Mouse (Mus musculus) retina, postnatal 1 day (tissue): ENCODE data around the gene Hspb7.
A peak's percentile ranks its signal among the peaks of the same experiment; 100 is the strongest.

ENCODE experiments used
- DNase-seq: peaks from one replicate; pipeline ENCODE4 v3.0.0-alpha.2; 2012

Hspb7 gene

DNA sequence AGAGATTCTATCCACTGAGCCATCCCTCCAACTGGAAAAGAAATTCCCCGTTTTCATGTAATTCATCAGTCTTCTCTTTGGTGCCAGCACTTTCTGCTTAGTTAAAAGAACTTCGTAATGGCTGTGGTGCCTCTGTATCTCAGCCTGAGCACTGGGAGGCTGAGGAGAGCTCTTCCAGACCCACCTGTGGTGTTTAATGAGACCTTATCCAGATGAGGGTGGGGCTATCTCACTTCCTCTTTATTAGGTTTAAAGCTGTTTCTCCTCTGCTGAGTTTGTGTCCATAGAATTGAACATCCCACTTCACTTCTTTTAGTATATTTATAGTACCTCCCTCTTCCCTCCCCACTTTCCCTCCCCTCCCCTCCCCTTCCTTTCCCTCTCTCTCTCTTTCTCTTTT is 30.7 kb downstream of the Hspb7 start:
- no peak for DNase-seq

DNA sequence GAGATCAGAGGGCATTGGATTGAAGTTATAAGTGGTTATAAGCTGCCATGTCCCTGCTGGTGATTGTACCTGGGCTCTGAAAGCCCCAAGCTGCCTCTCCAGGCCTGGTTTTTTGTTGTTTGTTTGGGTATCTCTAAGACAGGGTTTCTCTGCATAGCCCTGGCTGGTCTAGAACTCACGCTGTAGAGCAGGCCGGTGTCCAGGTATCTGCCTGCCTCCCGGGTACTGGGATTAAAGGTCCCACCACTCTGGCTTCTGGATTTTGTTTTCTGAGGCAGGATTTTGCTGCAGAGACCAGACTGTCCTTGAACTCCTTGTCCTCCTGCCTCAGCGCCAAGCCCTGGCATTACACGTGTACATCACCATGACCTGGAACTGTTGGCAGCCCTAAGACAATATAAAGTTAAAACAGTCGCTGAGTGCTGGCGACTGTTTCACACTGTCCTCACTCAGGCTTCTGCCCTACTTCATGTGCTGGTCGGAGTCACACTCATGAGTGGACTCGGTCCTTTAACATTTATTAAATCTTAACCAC is 31.4 kb downstream of the Hspb7 start:
- DNase-seq, result no peak

DNA sequence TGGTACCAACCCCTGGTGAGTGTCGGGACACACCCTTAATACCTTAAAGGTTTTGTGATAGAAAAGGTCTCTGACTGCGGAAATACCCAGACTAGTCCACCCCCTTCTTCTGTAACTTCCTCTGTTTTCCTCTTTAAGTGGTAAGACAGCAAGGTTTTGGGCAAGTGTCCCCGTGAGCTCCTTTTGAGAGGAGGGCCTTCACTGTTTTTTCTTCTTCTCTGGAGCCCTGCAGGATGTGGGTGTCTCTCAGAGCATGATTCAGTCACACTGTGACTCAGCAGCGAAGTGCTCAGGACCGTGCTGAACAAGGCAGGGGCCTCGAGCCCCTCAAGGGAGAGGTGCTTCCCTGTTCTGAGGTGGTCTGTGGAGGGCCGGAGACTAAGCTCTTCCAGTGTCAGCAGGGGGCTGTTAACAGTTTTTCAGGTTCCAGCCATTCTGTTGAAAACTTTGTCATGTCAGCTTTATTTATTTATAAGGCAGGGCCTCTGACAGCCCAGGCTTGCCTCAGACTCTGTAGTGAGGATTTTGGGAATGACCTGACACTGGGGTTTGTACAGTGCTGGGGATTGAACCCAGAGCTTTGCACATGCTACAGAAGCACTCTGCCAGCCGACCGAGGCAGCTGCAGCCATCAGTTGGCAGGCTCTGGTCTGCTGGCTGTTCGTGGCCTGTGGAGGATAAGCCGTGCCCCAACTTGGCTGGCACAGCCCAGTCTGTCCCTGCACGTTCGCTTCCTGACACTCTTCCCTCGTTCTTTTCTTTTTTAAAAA is 34.2 kb downstream of the Hspb7 start:
- no peak for DNase-seq

DNA sequence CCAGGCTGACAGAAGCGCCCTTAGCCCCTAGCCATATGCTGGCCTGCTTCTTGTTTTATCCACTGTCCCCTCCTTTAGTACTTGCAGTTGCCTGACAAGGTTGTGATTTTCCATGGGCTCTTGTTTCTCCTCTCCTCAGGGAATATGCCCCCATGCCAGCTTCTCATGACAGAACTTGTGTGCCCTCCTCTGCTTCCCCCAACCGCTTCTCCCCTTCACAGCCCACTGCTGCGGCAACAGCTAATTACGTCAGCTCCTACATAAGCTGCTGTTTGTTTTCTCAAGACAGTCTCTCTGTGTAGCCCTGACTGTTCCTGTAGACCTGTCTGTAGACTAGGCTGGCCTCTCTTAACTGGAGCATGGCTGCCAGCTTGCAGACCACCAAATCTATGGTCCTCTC is 34.9 kb downstream of the Hspb7 start:
- no peak for DNase-seq

DNA sequence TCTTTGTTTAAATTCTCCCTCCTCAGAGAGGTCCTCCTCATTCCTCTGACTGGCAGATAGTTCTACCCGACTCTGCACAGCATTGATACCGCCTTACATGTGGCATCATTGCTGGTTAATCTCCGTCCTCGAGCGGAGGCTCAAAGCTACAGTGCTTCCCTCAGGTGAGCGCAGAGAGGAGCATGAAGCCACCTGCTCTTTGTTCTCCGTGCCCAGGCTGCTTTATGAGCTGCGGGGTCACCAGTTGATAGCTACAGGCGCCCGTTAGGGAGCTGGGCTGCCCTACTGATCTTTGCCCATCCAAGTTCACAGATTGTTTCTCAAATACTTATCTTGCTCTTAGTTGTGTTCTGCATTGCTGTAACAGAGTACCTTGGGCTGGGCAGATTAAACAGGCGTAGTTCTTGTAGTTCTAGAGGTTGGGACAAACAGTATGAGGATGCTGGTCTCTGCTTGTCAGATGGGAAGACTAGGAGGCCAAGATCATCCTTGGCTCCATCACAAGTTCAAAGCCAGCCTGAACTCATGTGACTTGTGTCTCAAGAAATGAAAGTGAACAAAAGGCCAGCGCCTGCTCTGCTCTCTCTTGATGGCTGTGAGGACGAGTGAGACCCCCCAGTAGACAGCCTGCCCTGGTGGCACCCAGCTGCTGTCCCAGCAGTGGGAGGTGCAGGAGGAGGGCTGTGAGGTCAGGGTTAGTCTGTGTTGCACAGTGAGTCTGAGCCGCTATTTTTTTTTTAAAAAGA is 35.8 kb downstream of the Hspb7 start:
- DNase-seq, result no peak

DNA sequence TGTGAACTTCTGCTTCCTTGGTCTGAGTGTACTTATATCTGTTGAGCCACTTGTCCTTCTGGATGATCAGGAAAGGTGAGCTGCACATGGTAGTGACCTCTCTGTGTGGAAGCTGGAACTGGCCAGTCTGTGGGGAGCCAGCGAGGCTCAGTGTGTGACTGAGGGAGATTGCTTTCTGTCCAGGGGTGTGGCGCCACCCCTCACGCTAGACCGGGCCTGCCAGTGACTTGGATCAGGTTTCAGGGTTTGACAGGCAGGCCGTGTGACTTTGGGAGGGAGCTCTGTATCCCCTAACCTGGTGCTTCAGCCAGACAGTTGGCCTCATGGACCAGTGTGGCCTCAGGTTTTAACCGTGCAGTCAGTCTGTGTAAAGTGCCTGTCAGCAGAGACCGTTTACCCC is 37.7 kb downstream of the Hspb7 start:
- DNase-seq, result peak; percentile 42

DNA sequence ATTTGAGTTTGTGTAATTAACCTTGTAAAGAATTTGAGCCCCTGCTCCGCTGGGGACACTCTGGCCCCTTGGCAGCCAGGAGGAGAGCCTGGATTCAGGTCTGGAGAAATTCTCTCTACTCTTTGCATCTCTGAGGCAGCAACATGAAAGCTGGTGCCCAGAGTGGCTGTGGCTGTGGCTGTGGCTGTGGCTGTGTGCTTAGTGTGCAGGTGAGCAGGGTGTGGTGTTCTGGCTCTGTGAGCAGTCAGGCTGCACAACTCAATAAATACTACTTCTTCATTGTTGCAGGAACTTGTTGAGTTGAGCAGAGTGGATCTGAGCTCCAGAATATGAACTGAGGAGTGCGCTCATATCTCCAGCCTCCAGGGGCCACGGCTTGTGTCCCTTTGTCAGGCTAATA is 38.3 kb downstream of the Hspb7 start:
- DNase-seq, result no peak

DNA sequence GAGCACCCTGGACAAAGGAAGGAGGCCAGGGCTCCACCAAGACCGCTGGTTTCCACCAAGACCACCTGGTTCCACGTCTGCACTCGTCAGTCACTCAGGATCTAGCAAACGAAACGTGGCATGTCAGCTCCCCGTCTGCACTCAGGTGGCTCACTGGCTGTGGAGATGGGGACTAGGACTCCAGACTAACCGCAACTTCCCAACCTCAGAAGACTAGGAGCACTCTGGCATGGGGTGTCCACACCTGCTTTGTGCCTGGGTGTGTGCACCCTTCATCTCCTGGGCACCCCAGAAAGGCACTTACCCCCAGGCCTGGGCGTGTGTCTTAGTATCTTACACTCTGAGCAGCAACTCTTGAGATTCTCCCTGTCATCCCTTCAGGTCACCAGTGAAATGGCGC is 39.2 kb downstream of the Hspb7 start:
- no peak for DNase-seq

DNA sequence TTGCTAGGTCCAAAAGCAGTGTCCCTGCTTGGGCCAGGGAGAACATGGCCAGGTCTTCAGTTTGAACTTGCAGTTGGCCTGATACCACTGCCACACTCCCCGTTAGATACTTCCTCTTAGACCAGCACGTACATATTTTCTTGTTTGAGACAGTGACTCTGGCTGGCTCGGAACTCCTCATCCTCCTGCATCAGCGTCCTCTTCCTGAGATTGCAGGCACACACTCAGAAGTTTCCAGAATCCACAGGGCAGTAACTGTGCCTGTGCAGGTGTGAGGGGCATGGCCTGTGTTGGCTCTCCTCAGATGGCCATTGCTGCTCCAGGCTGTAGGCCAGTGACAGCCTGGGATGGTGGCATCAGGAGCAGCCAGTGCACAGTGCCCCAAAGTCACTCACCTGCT is 39.9 kb downstream of the Hspb7 start:
- no peak for DNase-seq

DNA sequence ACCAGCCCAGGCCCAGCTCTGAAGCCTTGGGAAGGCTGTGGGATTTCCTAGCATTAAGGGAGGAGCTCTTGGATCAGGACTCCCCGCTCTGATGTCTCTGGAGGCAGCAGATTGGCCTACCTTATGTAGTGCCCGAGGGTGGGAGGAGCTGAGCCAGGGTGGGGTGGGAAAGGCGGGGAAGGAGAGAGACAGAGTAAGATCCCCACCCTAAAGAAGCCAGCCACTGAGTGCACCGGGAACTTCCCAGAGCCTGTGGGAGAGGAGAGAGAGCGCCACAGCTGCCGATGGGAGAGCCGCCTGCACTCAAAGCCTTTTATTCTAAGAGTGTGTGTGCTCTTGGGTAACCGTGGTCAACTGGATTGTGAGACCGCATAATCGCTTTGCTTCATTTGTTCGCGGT is 40.5 kb downstream of the Hspb7 start:
- DNase-seq, result peak; percentile 56

DNA sequence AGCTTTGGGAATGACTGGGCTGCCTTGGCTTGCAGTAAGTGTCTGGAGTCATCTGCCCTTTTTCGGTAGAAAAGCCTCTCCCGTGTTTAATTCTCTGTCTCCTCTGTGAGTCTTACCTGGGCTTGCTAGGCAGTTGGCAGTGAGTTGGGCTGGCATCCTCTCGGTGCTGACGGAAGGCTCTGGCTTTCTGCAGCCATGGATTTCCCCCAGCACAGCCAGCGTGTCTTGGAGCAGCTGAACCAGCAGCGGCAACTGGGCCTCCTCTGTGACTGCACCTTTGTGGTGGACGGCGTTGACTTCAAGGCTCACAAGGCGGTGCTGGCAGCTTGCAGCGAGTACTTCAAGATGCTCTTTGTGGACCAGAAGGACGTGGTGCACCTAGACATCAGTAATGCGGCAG is 41.0 kb downstream of the Hspb7 start:
- no peak for DNase-seq

DNA sequence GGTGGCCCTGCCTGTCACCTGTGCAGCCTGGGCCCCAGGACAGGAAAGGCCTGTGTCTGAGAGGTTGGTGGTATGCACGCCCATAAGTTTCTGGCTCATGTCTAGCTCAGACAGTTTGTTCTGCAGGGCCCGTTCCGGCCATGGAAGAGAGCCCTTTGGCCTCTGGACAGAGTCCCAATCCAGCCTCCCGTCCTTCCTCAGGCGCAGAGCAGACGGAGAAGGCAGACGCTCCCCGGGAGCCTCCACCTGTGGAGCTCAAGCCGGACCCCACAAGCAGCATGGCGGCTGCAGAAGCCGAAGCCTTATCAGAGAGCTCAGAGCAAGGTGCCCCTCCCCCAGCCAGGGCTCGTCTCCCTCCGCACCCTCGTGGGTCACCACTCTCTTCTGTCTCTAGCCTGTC is 42.9 kb downstream of the Hspb7 start:
- no peak for DNase-seq

DNA sequence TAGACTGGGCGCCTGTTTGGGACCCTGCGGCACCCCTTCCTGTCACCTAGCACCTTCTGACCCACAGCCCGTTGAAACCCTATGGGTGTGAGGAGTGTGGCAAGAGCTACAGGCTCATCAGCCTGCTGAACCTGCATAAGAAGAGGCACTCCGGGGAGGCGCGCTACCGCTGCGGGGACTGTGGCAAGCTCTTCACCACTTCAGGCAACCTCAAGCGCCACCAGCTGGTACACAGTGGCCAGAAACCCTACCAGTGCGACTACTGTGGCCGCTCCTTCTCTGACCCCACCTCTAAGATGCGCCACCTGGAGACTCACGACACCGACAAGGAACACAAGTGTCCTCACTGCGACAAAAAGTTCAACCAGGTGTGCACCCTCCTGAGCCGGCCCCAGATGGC is 44.1 kb downstream of the Hspb7 start:
- no peak for DNase-seq

DNA sequence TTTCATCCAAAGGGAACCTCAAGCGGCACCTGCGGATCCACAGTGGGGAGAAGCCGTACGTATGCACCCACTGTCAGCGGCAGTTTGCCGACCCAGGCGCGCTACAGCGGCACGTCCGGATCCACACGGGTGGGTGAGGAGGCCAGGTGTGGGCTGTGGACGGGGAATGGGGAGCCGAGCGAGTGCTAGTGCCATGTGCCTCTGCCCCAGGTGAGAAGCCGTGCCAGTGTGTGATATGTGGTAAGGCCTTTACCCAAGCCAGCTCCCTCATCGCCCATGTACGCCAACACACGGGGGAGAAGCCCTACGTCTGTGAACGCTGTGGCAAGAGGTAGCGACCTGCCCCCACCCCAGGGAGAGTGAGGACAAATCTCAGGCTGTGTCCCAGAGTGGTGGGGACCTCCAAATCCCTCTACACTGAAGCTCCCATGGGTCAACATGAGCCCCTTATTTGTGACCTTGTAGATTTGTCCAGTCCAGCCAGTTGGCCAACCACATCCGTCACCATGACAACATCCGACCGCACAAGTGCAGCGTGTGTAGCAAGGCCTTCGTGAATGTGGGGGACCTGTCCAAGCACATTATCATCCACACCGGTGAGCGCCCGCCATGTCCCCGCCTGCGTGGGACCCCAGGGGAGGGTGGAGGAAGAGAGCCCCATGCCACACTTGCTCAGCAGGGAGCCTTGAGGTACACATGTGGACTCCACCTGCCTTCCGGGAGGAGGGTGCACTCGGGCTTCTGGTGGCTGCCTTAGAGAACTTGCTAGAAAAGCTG is 45.1 kb downstream of the Hspb7 start:
- DNase-seq, result peak; percentile 79

DNA sequence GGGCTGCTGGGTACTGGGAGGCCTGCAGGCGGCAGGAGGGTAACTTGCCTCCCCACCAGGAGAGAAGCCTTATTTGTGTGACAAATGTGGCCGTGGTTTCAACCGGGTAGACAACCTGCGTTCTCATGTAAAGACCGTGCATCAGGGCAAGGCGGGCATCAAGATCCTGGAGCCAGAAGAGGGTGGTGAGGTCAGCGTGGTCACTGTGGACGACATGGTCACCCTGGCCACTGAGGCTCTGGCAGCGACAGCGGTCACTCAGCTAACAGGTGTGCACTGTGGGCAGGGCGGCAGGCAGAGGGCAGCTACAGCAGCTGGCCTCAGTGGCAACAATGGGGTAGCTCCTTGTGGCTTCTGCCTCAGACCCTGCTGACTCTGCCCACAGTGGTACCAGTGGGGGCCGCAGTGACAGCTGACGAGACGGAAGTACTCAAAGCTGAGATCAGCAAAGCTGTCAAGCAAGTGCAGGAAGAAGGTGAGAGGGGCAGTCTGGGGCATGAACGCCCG is 45.8 kb downstream of the Hspb7 start:
- DNase-seq, result no peak

DNA sequence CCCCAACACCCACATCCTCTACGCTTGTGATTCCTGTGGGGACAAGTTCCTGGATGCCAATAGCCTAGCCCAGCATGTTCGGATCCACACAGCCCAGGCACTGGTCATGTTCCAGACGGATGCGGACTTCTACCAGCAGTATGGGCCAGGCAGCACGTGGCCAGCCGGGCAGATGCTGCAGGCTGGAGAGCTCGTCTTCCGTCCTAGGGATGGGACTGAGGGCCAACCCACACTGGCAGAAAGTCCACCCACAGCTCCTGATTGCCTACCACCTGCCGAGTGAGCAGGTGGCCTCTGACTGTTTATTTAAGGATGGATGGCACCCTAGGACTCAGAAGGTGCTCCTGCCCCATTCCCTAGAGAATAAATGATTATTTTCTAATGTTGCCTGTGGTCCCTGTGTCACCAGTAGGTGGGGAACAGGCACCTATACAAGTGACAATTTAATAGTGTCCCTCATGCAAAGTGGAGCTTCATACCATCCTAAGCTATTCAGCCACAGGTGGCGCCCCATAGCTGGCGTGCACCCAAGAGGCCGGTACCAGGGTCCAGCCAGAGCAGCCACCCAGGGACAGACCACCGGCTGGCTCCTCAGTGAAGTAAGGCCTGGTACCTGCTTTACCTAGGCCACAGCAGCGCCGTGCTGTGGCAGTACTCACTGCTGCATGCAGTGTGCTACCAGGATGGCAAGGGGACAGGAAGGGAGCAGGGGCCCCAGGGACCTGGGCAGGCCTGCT is 46.4 kb downstream of the Hspb7 start:
- DNase-seq, result no peak

DNA sequence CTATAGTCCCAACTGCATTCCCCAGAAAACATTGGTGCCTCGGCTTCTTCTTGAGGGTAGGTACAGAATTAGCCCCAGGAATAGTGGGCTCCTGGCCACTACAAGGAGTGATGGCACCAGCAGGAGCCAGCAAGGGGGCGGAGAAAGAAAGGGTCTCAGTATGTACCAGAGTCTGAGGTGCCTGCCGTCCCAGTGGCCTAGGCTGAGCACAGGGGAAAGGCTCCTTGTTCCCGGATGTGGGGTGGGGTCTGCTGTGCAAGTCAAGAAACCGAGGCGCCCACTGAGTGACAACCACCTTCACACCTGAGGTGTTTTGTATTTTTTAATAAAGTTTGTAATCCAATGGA is 47.0 kb downstream of the Hspb7 start:
- no peak for DNase-seq

DNA sequence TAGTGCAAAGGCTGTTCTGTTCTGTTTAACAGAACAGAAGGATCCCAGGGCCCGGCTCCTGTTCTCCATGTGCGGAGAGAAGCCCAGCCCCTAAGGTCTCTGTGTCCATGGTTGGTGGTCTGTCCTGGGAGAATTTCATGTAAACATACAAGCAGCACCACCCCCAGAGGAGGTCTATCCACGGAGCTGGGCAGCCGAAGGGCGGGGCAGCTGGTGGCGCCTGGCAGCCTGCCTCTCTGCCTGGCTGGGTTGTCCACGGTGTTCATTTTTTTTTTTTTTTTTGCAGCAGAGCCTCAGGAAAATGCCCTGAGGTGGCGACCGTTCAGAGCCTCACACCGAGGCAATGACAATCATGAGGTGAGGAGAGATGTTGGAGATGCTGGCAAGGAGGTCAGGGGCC is 48.0 kb downstream of the Hspb7 start:
- DNase-seq, result no peak

DNA sequence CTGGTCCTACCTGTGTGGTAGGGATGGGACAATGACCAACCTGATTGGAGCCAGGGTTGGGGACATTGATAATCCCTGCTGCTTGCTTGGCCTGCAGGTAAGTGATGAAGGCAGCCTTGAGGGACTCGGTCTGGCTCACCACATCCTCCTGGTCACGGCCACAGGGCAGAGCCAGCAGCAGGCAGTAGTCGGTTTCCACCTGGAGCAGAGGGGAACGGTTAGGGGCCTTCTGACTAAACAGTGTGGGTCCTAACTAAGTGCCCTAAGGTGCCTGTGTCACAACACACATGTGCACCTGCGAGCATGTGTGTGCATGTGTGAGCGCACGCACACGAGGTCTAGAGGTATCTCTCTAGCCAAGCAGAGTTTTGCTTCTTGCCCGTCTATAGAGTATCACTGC is 48.8 kb downstream of the Hspb7 start:
- no peak for DNase-seq

DNA sequence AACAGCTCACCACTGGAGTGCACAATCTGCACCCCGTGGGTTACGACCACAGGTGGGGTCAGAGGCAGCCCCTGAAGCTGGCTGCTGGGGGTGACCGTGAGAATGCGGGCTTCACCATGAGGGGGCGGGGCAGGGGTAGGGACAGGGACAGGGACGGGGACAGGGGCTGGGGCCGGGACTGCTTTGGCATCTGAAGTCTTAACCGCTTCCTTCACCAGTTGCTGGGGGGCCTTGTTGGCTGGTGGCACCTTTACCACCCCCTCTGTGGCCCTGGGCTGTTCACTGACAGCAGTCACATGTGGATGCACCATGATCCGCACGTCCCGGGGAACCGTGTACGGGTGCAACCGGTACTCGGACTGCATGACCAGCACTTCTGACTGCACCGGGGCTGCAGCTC is 50.9 kb downstream of the Hspb7 start:
- no peak for DNase-seq

DNA sequence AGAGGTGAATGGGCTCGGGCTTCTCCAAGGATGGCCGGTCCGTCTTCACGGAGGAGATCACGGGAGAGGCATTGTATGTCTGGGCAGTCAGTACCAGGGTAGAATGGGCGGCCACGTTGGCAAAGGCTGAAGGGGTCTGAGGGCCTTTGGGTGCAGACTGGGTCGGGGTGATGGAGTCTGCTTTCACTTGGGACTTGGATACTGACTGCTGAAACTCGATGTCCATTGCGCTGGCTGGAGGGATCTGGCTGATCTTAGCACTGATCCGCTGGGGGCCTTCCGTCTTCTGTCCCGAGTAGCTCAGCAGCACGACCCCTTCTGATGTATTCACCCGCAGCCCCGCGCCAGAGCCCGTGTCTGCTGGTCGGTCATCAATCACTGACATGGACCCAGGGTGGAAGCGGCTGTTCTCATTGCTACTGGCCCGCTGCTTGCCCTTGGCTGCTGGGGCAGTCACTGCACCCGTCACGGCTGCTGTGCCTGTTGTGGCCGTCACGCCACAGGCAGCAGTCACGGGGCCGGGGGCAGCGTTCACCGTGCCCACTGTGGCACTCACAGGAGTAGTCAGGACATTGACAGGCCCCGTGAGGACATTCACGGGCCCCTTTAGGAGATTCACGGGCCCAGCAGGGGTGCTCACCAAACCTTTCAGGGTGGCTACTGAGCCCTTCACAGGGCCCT is 52.2 kb downstream of the Hspb7 start:
- DNase-seq, result no peak

DNA sequence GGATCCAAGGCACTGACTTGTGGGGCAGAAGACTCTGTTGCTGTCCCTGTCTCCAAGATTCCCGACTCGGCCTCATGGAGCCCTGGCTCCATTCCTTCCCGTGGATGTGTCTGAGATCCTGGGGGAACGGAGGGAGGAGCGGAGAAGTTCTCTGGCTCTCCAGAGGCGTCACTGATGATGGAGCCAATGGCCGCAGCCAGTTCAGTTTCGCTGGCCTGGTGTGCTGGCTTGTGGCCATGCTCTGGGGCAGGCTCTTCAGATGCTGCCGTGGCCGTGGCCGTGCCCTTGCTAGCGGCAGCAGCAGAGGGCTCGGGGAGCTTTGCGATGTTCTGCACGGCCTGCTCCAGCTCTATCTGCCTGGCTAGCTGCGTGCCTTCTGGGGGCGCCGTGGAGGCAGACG is 53.9 kb downstream of the Hspb7 start:
- DNase-seq, result no peak
